Mouse (Mus musculus): ENCODE data around the gene Slc22a17.

DNA sequence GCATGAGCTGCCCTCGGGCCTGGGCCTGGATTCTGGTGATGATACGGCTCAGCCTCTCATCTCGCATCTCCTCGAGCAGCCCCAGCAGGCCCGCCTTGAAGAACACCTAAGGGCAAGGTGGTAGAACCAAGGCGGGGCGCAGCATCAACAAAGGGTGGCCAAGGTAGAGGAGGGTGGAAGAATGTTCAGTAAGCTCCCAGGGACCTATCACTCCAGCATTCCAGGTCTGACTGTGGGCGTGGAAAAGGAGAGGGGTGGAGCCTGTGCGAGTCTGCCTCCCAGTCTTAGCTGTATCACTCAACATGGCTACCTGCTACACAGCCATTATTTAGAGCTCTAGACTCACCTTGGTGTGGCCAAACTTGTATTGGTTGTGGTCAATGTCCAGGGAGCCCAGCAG, 43.6 kb upstream of the Slc22a17 start:
- TF ChIP-seq TAL1 (IDR thresholded peaks at IDR 0.05; ENCODE audit: low read length) (no peak), GATA1 (IDR thresholded peaks at IDR 0.05; ENCODE audit: low read length) (no peak)

All from erythroblast, embryonic 14.5 days (primary cell).